Mouse (Mus musculus) stomach, postnatal 0 days (tissue): Measurements from ENCODE around the gene Uqcc3.
"Not testable (repeated sequence)": the region's sequence is repeated elsewhere in the genome, so short reads cannot be mapped to it uniquely, and the experiment has no call there.

Experiments
- CTCF ChIP-seq: IDR thresholded peaks from 2 replicates; pipeline ENCODE4 v1.5.1; 2016; ENCODE audit warnings: antibody characterized with exemption, low read depth, mild to moderate bottlenecking, moderate library complexity
- EP300 ChIP-seq: optimal IDR thresholded peaks from 2 replicates; pipeline ENCODE3; 2016; ENCODE audit warnings: antibody characterized with exemption

- not testable (repeated sequence) for TF ChIP-seq EP300, CTCF
These were observed 44.4 kb downstream of the Uqcc3 start for GRCm38 (mm10) chr19:8836327-8836726.
